Mouse (Mus musculus) ZHBTc4 (cell line): ENCODE measurements at regions not wholly inside any gene's neighbourhood (a gene's known extent, or its start where the extent isn't known, plus 50 kb on each side); places are given as distances from the start of the nearest gene placed in this dataset.
"Not testable (repeated sequence)": the region's sequence is repeated elsewhere in the genome, so short reads cannot be mapped to it uniquely, and the experiment has no call there.

ENCODE experiments used
- DNase-seq: peaks from one replicate; pipeline ENCODE4 v3.0.0-alpha.2; 2011; ENCODE audit warnings: low read depth, low spot score

GRCm38 (mm10) chr5:148706323-148707120 lies 153.9 kb upstream of the Ubl3 start:
- DNase-seq = no peak

DNA sequence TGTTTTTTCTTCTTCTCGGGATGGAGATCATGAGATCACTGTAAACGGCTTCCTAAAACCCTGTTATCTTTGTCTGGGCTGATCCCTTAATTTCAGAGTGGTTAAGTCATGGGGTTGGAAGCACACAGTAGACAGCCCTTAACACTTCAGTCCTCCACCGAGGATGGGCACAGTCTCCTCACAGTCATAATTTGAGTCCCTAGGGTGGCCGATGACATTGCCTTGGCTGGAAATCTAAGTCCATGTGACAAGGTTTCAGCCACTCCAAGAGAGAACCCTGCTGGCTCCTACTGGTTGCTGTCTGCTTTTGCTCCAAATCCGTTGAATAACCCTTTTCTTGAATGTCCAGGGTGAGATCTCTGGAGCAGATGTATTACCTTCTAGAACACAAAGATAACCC lies 152.2 kb upstream of the Ubl3 start:
- no peak for DNase-seq

- DNase-seq = peak; percentile 98
Measured at GRCm38 (mm10) chr5:148701859-148702258, 149.3 kb upstream of the Ubl3 start.

GRCm38 (mm10) chr5:148701001-148701400 lies 148.4 kb upstream of the Ubl3 start:
- DNase-seq = peak; percentile 71

DNA sequence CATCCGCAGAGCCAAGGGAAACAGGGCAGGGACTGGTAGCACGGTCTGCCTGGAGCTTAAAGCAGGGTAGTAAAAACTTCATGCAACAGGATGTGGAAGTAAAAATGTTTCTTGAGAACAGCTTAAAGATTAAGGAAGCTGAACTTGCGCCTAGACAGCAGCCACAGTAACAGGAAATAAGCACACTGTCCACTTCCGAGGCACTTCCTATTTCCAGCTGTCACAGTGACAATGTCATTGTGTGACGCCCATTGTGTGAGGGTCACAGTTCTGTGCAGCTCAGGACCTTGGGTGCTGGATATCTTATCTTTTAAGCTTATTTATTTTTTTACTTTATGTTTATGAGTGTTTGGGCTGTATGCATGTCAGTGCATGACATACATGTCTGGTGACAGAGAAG lies 147.7 kb upstream of the Ubl3 start:
- no peak for DNase-seq

- DNase-seq = no peak
Measured at GRCm38 (mm10) chr5:148697631-148698368, 145.2 kb upstream of the Ubl3 start.

DNA sequence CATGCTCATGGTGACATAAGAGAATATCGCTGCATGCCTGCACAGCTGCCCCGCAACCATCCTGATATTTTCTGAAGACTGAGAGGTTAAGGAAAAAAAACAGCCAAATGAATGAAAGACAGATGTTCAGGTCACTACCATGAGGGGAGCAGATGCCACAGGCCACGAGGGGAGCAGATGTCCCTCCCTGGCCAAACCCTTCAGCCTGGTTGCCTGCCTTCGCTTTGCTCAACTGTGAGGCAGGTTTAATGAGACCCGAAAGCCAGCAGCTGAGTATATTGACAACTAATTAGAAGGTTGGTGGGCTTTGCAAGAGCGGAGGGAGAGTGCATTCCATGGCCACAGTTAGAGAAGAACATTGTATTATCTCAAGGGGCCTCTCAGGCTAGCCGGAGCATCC lies 141.8 kb upstream of the Ubl3 start:
- no peak for DNase-seq

GRCm38 (mm10) chr5:148691486-148691885 lies 138.9 kb upstream of the Ubl3 start:
- DNase-seq = no peak

GRCm38 (mm10) chr5:148690823-148691197 lies 138.2 kb upstream of the Ubl3 start:
- DNase-seq = no peak

GRCm38 (mm10) chr5:148690158-148690822 lies 137.7 kb upstream of the Ubl3 start:
- DNase-seq = no peak

DNA sequence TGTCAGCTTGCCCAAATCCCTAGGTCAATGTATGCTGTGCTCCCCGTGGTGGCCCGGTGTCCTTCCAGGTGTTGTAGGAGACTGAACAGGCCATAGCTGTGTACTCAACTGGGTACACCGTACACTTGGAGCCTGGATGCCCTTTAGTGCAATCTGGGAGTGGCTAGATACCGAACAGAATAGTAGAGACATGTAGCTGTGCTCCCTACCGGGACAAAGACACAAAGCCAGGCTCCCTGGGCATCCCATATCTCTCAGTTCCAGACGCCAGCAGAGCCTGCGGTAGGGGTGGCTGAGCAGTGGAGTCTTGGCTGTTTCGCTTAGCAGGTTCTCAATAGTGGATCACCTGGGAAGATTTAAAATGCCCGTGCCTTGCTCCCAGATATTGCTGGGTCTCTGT lies 136.7 kb upstream of the Ubl3 start:
- no peak for DNase-seq

DNA sequence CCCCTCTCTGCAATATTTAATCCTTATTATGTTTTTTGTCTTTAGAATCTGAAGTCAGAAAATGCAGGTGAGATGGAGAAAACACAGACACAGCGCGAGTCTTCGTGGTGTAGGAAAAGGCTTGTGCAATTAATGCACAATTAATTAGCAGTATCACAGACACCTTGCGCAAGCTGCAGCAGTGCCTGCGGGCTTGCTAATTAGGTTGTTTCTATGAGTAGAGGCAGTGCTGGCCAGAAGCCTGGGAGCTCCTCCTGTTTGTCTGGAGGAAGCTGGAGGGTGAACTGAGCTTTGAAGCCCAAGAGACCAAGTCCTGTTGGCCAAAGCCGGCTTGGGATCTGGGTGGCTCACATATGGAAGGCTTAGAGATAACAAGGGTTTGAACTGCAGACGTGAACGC lies 135.9 kb upstream of the Ubl3 start:
- no peak for DNase-seq

DNA sequence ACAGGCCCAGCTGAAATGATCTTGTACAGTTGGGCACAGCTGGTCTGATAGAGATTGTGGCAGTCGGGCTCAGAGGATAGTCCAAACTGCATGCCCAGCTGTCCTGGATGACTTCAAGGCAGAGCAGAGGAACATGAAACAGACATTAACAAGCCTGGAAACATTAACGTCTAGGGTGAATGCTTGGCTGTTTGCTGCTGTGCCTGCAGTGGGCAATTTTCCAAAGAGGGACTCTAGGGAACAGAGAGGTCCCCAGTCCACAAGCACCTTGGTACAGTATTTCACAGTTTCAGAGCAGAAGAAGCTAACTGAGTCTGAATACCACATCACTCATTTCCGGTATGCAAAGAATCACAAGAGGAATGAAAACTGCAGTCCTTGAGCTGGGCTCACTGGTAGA lies 135.2 kb upstream of the Ubl3 start:
- no peak for DNase-seq

DNA sequence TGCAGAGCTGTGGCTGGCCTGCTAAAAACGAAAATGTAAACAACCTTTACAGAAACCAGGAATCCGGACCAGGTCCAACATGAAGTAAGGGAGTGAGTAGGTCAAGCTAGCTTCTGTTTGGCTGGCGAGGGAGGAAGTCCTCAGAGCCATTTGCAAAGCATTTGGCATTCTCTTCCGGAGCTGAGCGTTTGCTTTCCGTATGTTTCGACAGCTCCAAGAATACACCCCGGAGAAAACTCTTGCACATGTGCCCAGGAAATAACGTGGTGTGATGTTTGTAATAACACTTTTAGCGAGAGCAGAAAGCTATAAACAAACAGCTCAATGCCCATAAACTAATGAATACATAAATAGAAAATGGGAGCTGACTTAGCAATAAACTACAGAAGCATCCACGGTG lies 131.6 kb upstream of the Ubl3 start:
- no peak for DNase-seq

DNA sequence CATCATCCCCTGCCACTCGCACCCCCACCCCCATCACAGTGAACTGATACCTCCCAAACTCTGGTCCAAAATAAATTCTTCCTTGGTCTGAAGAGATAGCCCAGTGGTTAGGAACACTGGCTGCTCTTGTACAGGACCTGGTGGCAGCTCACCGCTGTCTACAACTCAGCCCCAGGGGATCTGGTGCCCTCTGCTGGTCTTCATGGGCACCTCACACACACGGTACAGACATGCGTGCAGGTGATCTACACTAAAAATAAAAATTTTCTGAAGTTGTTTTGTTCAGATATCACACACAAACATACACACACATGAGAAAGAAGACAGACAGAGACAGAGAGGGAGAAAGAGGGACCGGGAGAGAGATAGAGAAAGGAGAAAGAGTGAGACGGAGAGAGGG lies 130.0 kb upstream of the Ubl3 start:
- DNase-seq = peak; percentile 68

- peak; percentile 72 for DNase-seq
Measured at GRCm38 (mm10) chr5:148680341-148680740, 127.8 kb upstream of the Ubl3 start.

DNA sequence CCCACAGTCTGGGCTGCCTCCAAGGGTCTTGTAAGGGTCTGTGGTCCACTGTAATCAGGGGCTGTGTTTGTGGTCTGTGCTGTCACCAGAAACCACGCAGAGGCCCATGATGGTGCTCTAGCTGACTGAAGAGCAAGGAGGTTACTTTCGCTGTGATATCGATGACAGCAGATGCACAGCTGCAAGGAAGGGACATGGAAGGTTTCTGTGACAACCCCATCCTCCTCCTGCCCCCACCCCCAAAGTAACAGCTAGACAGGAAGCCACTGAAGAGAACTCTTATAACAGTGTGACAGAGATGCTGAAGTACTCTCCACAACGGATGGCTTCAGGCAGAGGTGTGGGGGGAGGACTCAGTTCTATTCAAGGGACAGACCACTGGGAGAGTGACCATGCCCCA lies 127.0 kb upstream of the Ubl3 start:
- no peak for DNase-seq

DNA sequence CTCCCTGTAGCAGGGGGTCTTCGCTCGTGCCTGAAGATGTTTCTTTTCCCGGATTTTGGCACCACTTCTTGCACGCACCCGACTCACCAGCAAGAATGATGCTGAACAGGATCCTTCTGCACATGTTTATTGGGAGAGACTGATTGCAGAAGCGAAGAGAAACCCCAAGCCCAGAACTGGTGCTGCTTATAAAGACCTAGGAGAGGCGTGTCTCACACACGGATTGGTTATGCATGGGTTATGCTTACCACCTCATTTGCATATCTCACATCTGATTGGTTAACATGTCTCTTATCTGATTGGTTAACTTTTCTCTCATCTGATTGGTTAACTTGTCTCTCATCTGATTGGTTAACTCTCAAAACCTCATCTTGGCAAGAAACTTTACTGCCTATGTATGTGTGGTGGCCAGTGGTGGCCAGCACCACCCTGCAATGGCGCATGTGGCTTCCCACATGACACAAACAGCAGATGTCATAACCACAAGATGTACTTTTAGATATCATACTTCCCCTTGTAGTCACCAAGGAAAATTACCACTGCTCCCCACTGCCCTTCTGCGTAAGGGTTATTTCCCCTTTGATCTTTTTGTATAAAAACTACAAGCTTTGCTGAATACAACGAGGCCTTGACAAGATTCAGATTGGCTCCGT lies 125.8 kb upstream of the Ubl3 start:
- not testable (repeated sequence) for DNase-seq

GRCm38 (mm10) chr5:148674281-148674680 lies 121.7 kb upstream of the Ubl3 start:
- no peak for DNase-seq

- DNase-seq = no peak
Measured at GRCm38 (mm10) chr5:148662281-148662741, 109.7 kb upstream of the Ubl3 start.

DNA sequence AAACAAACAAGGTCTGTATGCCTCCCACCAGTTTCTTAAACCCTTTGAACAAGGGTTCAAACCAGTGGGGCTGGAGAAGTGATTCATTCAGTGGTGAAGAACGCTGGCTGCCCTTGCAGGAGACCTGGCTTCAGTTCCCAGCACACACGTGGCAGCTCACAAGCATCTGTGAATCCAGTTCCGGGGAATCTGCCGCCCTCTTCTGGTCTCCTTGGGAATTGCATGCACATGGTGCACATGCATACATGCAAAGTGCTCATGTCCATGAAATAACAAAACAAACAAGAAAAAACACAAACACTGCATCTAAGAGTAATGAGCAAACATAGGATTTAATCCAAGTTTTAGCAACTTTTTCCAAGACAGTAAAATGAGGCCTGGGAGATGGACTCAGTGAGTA lies 108.5 kb upstream of the Ubl3 start:
- DNase-seq = peak; percentile 82
